Mouse (Mus musculus): ENCODE measurements at regions not wholly inside any gene's neighbourhood (a gene's known extent, or its start where the extent isn't known, plus 50 kb on each side); places are given as distances from the start of the nearest gene placed in this dataset.
A peak's percentile ranks its signal among the peaks of the same experiment; 100 is the strongest.

DNA sequence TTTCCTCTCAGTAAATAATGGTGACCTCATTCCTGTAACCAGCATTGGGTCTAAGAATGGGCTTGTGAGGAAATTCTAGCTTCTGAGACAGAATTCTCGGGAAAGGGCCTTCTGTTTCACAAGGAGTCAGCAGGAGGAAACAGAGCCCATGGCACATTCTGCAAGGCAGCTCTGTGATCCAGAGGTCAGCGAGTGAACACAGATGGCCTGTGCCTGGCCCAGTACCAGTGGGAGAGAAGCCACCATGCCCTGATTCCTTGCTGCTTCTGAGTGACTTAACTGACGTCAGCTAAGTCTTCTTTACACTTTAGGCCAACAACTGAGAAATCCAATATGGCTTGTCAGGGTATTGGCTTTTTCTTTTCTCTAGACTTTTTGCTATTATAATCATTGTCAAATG, 342.5 kb upstream of the Tmc3 start:
- Histone ChIP-seq H3K36me3 (ENCODE audit: control insufficient read depth, insufficient read depth) (no peaks in the 10 kb centered on the region), H3K27me3 (replicated peaks; ENCODE audit: control insufficient read depth, insufficient read depth, low read length) (no peaks in the 10 kb centered on the region), H3K4me2 (ENCODE audit: low read length) (no peak overlapping the region), H3K9ac (replicated peaks; ENCODE audit: low read depth, low read length) (no peak overlapping the region), H3K9me3 (ENCODE audit: control insufficient read depth, low read length) (no peaks in the 10 kb centered on the region), H3K27ac (ENCODE audit: low read length) (no peak overlapping the region), H3K4me3 (replicated peaks; ENCODE audit: low read length) (no peak overlapping the region), H3K4me1 (replicated peaks; ENCODE audit: control insufficient read depth, insufficient read depth, low read length) (peaks cover 2% of the 10 kb centered on the region; the same call in 1 of the 2 replicates)
- ATAC-seq, result no peak
- WGBS, result 51% methylated on average over 3 of the region's 3 CpGs

DNA sequence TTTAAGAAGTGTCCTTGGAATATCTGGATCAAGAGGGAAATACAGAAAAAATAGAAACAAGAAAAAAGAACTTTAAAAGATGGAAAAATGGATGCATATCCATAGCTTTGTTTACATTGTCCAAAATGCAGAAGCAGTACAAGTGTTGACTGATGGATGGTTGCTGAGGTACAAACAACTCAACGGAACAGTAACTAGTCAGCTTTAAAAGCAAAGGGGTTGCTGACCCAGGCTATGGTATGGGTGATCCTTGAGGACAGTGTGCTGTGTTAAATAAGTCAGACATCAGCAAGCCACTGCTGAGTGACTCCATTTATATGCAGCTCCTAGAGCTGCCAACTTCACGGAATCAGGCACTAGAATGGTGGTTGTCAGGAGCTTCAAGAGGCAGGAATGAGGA, 338.9 kb upstream of the Tmc3 start:
- WGBS, result 85% methylated on average over 2 of the region's 2 CpGs
- no peak overlapping the region for H3K27ac ChIP-seq (ENCODE audit: low read length)
- ATAC-seq, result no peak

DNA sequence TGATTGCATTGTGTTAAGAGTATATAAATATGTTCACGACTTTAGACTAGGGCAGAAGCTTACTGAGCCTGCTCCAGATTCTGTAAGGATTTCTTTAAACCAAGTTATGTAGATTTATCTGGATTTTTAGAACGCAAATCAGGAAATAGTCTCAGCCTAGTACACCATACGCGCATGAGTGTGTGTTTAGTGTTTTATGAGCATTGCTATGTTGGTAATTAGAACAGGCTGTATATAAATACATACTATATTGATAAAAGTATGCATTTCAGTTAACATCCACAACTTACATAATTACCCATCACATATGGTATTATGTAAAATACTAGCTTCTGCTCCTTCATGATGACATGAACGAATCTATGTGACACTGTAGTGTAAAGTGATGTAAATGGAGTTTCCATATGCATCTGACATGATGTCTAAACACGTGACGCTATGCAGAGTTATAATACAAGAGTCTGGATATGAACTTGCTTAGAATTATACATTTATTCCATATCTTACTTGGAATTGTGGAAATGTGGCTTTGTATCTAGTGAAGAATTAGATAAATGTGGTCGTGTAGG, 332.6 kb upstream of the Tmc3 start:
- Histone ChIP-seq H3K27ac (ENCODE audit: low read length) (no peak overlapping the region), H3K4me3 (replicated peaks; ENCODE audit: low read length) (no peak overlapping the region), H3K9me3 (ENCODE audit: control insufficient read depth, low read length) (no peaks in the 10 kb centered on the region), H3K4me1 (replicated peaks; ENCODE audit: control insufficient read depth, insufficient read depth, low read length) (no peaks in the 10 kb centered on the region), H3K36me3 (ENCODE audit: control insufficient read depth, insufficient read depth) (no peaks in the 10 kb centered on the region), H3K4me2 (ENCODE audit: low read length) (no peak overlapping the region), H3K27me3 (replicated peaks; ENCODE audit: control insufficient read depth, insufficient read depth, low read length) (no peaks in the 10 kb centered on the region), H3K9ac (replicated peaks; ENCODE audit: low read depth, low read length) (no peak overlapping the region)
- ATAC-seq, result peak; percentile 86
- WGBS, result 81% methylated on average over 8 of the region's 8 CpGs

More for the DNA sequence above, 338.9 kb upstream of the Tmc3 start:
- Histone ChIP-seq H3K4me2 (ENCODE audit: low read length) (no peak overlapping the region), H3K4me3 (replicated peaks; ENCODE audit: low read length) (no peak overlapping the region), H3K9me3 (ENCODE audit: control insufficient read depth, low read length) (no peaks in the 10 kb centered on the region), H3K9ac (replicated peaks; ENCODE audit: low read depth, low read length) (no peak overlapping the region), H3K36me3 (ENCODE audit: control insufficient read depth, insufficient read depth) (no peaks in the 10 kb centered on the region), H3K27me3 (replicated peaks; ENCODE audit: control insufficient read depth, insufficient read depth, low read length) (no peaks in the 10 kb centered on the region), H3K4me1 (replicated peaks; ENCODE audit: control insufficient read depth, insufficient read depth, low read length) (peaks cover 2% of the 10 kb centered on the region; the same call in 1 of the 2 replicates)

DNA sequence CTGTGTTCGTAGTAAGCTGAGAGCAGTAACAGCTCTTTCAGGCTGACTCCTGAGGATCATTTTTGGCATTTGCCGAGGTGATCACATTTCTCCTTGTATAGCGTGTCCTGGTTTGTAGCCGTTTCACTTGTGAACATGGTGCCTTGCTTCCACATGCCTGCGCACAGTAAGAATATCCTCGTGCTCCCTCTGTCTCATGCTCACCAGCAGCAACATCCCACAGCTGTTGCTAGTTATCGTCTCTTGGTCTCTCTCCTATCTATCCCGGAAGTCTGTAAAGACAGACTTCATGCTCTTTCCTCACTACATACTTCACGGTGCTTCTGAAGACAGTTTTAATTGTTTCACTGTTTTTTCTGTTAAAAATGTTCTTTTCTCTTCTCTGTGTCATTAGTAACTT, 331.7 kb upstream of the Tmc3 start:
- H3K4me2 ChIP-seq (ENCODE audit: low read length), result no peak overlapping the region
- whole genome bisulfite sequencing, result 87% methylated on average over 9 of the region's 9 CpGs

DNA sequence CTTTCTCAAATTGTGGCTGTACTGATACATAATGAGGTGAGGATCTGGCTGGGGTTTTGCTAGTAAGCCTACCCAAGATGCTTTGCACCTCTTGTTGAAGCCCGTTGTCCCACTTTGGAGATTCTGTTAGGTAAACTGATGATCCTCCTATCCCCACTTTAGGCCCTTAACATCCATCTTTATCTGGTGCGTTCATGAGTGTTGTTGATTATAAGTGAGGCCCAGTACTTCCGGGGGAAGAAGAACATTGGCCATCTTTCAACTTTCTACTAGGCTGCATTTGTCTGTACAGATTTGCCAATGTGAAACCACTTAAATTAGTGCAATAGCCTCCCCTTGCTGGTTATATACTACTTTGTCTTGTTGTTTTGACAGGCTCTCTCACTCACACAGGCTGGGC, 331.3 kb upstream of the Tmc3 start:
- WGBS, result 88% methylated on average over 3 of the region's 3 CpGs
- ATAC-seq, result no peak

More for the DNA sequence above, 331.7 kb upstream of the Tmc3 start:
- Histone ChIP-seq H3K9ac (replicated peaks; ENCODE audit: low read depth, low read length) (no peak overlapping the region), H3K27ac (ENCODE audit: low read length) (no peak overlapping the region), H3K36me3 (ENCODE audit: control insufficient read depth, insufficient read depth) (no peaks in the 10 kb centered on the region), H3K27me3 (replicated peaks; ENCODE audit: control insufficient read depth, insufficient read depth, low read length) (no peaks in the 10 kb centered on the region), H3K4me1 (replicated peaks; ENCODE audit: control insufficient read depth, insufficient read depth, low read length) (no peaks in the 10 kb centered on the region), H3K9me3 (ENCODE audit: control insufficient read depth, low read length) (no peaks in the 10 kb centered on the region), H3K4me3 (replicated peaks; ENCODE audit: low read length) (no peak overlapping the region)
- ATAC-seq, result no peak

DNA sequence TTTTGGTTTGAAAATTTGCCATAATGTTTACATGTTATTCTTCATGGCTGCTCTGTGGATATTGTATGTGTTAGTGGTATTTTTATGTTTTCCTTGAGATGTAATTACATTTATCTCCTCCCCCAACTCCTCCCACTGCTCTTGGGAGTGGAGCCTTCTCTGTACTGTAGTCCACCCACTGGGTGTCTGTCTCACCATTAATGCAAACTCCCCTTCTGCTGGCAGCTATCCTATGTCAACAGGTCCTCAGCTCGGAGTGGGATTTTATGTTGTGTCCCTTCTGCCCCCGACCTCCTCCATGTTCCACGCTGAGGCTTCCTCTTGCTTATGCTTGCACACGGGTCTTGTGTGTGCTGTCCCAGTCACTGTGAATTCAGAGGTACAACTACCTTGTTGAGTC, 330.3 kb upstream of the Tmc3 start:
- Histone ChIP-seq H3K4me3 (replicated peaks; ENCODE audit: low read length) (no peak overlapping the region), H3K4me1 (replicated peaks; ENCODE audit: control insufficient read depth, insufficient read depth, low read length) (peaks cover 3% of the 10 kb centered on the region), H3K9me3 (ENCODE audit: control insufficient read depth, low read length) (no peaks in the 10 kb centered on the region), H3K27me3 (replicated peaks; ENCODE audit: control insufficient read depth, insufficient read depth, low read length) (no peaks in the 10 kb centered on the region), H3K36me3 (ENCODE audit: control insufficient read depth, insufficient read depth) (no peaks in the 10 kb centered on the region), H3K27ac (ENCODE audit: low read length) (no peak overlapping the region), H3K9ac (replicated peaks; ENCODE audit: low read depth, low read length) (no peak overlapping the region), H3K4me2 (ENCODE audit: low read length) (no peak overlapping the region)
- 91% methylated on average over 4 of the region's 4 CpGs for WGBS
- ATAC-seq, result no peak

More for the DNA sequence above, 331.3 kb upstream of the Tmc3 start:
- Histone ChIP-seq H3K27me3 (replicated peaks; ENCODE audit: control insufficient read depth, insufficient read depth, low read length) (no peaks in the 10 kb centered on the region), H3K4me2 (ENCODE audit: low read length) (no peak overlapping the region), H3K9me3 (ENCODE audit: control insufficient read depth, low read length) (no peaks in the 10 kb centered on the region), H3K36me3 (ENCODE audit: control insufficient read depth, insufficient read depth) (no peaks in the 10 kb centered on the region), H3K4me1 (replicated peaks; ENCODE audit: control insufficient read depth, insufficient read depth, low read length) (no peaks in the 10 kb centered on the region), H3K27ac (ENCODE audit: low read length) (no peak overlapping the region), H3K9ac (replicated peaks; ENCODE audit: low read depth, low read length) (no peak overlapping the region), H3K4me3 (replicated peaks; ENCODE audit: low read length) (no peak overlapping the region)

DNA sequence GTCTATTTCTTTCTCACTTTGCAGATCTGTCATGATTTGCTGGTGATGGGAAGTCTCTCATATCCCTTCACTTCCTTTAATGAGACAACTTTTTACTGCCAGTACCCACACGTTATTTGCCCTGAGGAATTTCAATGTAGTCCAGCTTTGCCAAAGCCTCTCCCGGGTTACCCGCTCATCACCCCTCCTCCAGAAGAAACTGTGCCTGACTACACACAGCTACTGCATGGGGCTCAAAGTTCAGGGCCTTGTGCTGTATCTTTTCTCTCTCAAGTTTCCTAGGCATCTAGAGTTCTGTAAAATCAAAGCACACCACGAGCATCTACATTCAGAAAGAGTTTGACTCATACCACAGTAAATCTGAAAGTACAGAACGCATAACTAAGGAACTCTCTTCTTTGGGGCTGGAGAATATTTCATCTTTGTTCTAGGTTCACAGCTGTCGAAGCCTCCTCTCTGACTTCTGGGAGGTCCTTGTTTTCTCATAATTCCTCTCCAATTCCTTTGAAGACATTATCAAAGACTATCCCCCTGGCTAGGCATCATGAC, 328.4 kb upstream of the Tmc3 start:
- H3K36me3 ChIP-seq (ENCODE audit: control insufficient read depth, insufficient read depth), result no peaks in the 10 kb centered on the region
- H3K4me1 ChIP-seq (replicated peaks; ENCODE audit: control insufficient read depth, insufficient read depth, low read length), result peaks cover 3% of the 10 kb centered on the region
- H3K27me3 ChIP-seq (replicated peaks; ENCODE audit: control insufficient read depth, insufficient read depth, low read length), result no peaks in the 10 kb centered on the region
- H3K4me2 ChIP-seq (ENCODE audit: low read length), result no peak overlapping the region
- H3K4me3 ChIP-seq (replicated peaks; ENCODE audit: low read length), result no peak overlapping the region
- H3K9me3 ChIP-seq (ENCODE audit: control insufficient read depth, low read length), result no peaks in the 10 kb centered on the region
- 80% methylated on average over 6 of the region's 6 CpGs for WGBS
- no peak overlapping the region for H3K27ac ChIP-seq (ENCODE audit: low read length)
- no peak for ATAC-seq
- no peak overlapping the region for H3K9ac ChIP-seq (replicated peaks; ENCODE audit: low read depth, low read length)

DNA sequence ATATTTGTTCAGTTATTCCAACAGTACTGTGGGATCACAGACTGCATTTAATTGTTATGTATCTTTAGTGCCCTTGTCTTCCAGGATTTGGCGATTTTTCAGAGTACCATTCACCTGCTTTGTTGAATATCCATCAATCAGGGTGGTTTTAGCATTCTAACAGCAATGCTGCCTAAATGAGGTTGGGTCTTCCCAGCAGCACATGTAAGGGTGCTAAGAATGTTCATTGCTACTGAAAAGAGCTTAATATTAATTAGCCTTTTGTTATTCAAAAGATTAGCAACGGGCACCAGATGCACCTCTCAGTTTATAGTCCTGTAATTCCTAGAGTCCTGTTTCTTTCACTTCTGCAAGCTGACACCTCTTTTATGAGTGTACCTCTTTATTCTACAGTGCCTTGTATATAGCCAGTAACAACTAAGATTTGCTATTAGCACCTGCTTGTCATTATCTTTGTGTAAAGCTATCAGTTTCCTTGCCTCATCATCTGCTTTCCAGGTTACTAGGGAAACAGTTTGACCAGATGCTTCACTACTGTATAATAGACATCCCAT, 326.3 kb upstream of the Tmc3 start:
- Histone ChIP-seq H3K27ac (ENCODE audit: low read length) (no peak overlapping the region), H3K36me3 (ENCODE audit: control insufficient read depth, insufficient read depth) (no peaks in the 10 kb centered on the region), H3K4me1 (replicated peaks; ENCODE audit: control insufficient read depth, insufficient read depth, low read length) (peaks cover 3% of the 10 kb centered on the region), H3K9ac (replicated peaks; ENCODE audit: low read depth, low read length) (no peak overlapping the region), H3K27me3 (replicated peaks; ENCODE audit: control insufficient read depth, insufficient read depth, low read length) (no peaks in the 10 kb centered on the region), H3K4me3 (replicated peaks; ENCODE audit: low read length) (no peak overlapping the region), H3K9me3 (ENCODE audit: control insufficient read depth, low read length) (no peaks in the 10 kb centered on the region), H3K4me2 (ENCODE audit: low read length) (no peak overlapping the region)
- peak; percentile 88 for ATAC-seq
- WGBS, result 17% methylated on average over 2 of the region's 2 CpGs

DNA sequence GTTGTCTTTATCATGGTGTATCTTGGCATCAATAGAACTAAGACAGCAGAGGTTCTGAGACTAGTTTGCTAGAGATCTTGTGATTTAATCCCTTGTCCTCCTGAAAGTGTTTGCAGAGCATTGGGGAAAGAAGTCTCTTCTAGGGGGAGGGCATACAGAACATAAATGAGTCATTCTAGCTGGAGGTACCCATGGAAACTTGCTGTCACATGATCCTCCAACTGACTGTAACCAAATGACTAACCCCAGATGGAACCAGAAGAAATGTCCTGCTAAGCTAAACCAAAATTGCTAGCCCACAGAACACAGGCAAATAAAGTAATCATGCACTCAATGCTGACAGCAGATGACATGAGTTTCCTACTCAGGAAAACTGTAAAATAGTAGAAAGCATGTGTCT, 323.2 kb upstream of the Tmc3 start:
- Histone ChIP-seq H3K27me3 (replicated peaks; ENCODE audit: control insufficient read depth, insufficient read depth, low read length) (no peaks in the 10 kb centered on the region), H3K27ac (ENCODE audit: low read length) (no peak overlapping the region), H3K4me3 (replicated peaks; ENCODE audit: low read length) (no peak overlapping the region), H3K9me3 (ENCODE audit: control insufficient read depth, low read length) (no peaks in the 10 kb centered on the region; the same call in 1 of the 2 replicates), H3K9ac (replicated peaks; ENCODE audit: low read depth, low read length) (no peak overlapping the region), H3K4me1 (replicated peaks; ENCODE audit: control insufficient read depth, insufficient read depth, low read length) (peaks cover 3% of the 10 kb centered on the region), H3K36me3 (ENCODE audit: control insufficient read depth, insufficient read depth) (no peaks in the 10 kb centered on the region), H3K4me2 (ENCODE audit: low read length) (no peak overlapping the region)
- no peak for ATAC-seq

Measured in forebrain, embryonic 16.5 days (tissue).